Mouse (Mus musculus): ENCODE measurements around the gene Ubxn6.

DNA sequence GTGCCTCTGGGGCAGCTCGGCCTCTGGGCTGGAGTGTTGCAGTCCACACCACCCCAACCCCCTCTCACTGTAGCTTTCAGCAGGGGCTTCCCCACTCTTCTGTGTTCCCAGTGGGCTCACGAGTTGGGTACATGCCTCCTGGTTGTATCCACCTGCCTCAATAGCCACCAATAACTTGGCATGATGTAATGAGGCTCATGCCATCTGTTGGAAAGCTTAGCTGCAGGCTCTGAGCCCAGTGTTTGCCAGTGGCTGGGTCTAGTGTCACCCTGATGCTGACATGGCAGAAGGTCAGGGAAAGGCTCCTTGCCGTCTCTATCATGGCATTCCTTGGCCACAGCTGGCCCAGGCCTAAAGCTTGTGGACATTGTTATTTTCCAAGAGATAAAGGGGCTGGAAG is 26.0 kb upstream of the Ubxn6 start:
- TF ChIP-seq POLR2A (IDR thresholded peaks at IDR 0.05; ENCODE audit: low read depth, low read length) (no peak), CTCF (IDR thresholded peaks at IDR 0.05; ENCODE audit: extremely low read depth, insufficient read length, insufficient replicate concordance, low read depth, low read length) (no peak)

All from small intestine, adult 2 months (tissue).